Mouse (Mus musculus): ENCODE data around the gene Rab26. TPM values are rescaled to one million over a fixed set of nuclear protein-coding genes. Genes with fewer than 3 reads are reported as not detected.

Rab26 gene
- polyA plus RNA-seq, 1 experiment from 2014 or later: 0.64 TPM

DNA sequence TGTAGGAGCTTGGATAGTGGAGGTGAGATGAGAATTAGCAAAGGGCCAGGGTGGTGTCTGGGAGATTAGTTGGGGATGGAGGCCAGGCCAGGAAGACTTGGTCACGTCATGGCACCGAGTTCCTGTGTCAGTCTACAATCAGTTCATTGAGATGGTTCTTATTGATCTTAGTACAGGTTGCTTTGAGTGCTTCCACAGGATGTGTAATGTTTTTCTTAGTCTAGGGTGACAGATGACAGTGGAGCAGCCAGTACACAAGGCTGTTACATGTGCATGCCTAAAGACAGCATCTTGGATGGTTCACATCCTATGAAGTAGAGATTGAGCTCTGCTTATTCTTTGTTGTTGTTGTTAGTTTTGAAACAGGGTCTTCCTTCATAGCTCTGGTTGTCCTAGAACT is 27.6 kb upstream of the Rab26 start:
- H3K27me3 ChIP-seq: no peaks in the 10 kb centered on the region
- no peak overlapping the region for H3K9ac ChIP-seq
- ATAC-seq (ENCODE audit: insufficient read depth): no peak
- H3K4me2 ChIP-seq: no peak overlapping the region
- H3K9me3 ChIP-seq (replicated peaks): no peaks in the 10 kb centered on the region
- no peak overlapping the region for H3K4me3 ChIP-seq (replicated peaks)
- H3K4me1 ChIP-seq (replicated peaks): peaks cover 25% of the 10 kb centered on the region
- H3K27ac ChIP-seq (replicated peaks): no peak overlapping the region
- H3K36me3 ChIP-seq (replicated peaks): no peaks in the 10 kb centered on the region
- WGBS (ENCODE audit: insufficient replicate concordance): 62% methylated on average over 2 of the region's 2 CpGs

DNA sequence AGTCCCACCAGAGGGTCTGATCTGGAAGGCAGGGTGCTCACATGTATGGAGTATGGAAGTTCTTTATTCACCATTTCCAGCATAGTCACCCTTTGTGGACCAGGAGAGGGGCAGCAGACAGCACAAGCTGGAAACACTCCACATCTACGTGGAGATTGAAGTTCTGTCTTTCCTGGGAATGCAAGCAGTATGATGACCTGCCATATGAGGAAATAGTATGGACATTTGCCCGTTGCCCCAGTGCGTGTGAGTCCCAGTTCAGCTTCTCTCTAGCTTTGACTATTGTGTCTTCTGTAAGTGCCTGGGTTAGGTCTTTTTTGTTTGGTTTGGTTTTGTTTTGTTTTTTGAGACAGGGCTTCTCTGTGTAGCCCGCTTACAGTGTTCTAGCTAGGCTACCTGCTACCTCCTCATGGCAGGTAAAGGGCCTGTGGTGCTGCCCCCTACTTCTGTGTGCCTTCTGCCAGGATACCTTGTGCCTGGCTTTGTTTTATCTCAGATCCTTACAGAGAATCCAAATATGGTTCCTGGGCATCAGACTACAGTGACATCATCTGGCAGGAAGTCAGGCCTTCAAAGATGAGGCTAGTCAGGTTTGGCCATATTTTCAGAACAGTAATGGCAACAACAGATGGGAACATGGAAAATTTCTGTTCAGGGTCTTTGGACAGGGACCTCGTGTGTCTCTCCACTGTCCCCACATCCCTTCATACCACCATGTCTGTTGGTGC is 26.5 kb upstream of the Rab26 start:
- Histone ChIP-seq H3K4me1 (replicated peaks) (peaks cover 22% of the 10 kb centered on the region; the same call in 1 of the 2 replicates), H3K27ac (replicated peaks) (no peak overlapping the region), H3K27me3 (no peaks in the 10 kb centered on the region), H3K9ac (no peak overlapping the region), H3K4me3 (replicated peaks) (no peak overlapping the region), H3K9me3 (replicated peaks) (no peaks in the 10 kb centered on the region), H3K4me2 (no peak overlapping the region), H3K36me3 (replicated peaks) (no peaks in the 10 kb centered on the region)
- no peak for ATAC-seq (ENCODE audit: insufficient read depth)
- 64% methylated on average over 5 of the region's 5 CpGs for WGBS (ENCODE audit: insufficient replicate concordance)

DNA sequence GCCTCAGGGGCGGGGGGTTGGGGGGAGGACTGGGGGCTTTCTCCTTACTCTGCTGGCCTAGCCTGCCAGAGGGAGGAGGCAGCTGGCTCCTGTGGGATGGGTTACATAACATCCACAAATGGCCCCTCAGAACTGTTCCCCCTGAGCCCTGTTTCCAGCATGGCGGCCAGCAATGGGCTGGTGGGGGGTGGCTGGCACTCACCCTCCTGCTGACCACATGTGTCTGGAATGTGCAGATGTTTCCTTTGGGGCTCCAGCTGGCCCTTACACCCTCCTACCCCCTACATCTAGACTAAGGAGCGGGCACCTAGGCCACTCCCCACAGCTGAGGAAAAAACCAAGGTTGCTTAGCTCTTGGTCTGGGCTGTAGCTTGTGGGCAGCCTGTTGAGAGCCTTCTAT is 25.1 kb upstream of the Rab26 start:
- peak overlapping the region; percentile 35 for H3K27ac ChIP-seq (replicated peaks)
- no peaks in the 10 kb centered on the region for H3K9me3 ChIP-seq (replicated peaks)
- no peak overlapping the region for H3K4me2 ChIP-seq
- no peak overlapping the region for H3K9ac ChIP-seq
- no peaks in the 10 kb centered on the region for H3K36me3 ChIP-seq (replicated peaks)
- ATAC-seq (ENCODE audit: insufficient read depth): no peak
- no peaks in the 10 kb centered on the region for H3K27me3 ChIP-seq
- 59% methylated on average over 3 of the region's 3 CpGs for WGBS (ENCODE audit: insufficient replicate concordance)
- peaks cover 18% of the 10 kb centered on the region; the same call in 1 of the 2 replicates for H3K4me1 ChIP-seq (replicated peaks)
- H3K4me3 ChIP-seq (replicated peaks): no peak overlapping the region

DNA sequence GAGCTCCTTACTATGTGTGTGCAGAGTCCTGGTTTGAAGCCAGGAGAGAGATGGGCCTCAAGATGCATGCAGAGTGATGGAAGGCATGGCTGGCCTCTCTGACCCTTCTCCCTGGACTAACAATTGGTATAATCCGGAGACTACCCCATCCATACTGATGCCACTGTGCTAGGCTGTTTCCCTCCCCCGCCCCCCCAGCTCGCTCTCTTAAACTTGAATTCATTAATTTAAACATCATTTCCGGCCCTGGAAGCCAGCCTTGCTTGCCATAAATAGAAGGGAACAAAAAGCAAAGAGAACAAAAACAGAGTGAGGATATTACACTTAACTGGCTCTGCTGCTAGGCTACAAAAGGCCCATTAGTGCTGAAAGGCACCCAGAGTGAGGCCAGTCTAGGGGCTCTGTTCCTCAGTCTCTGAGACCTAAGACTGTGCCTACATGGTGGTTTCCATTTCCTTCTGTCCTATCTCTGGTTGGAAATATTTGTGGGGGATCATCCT is 24.6 kb upstream of the Rab26 start:
- Histone ChIP-seq H3K4me2 (no peak overlapping the region), H3K36me3 (replicated peaks) (no peaks in the 10 kb centered on the region), H3K27me3 (no peaks in the 10 kb centered on the region), H3K27ac (replicated peaks) (peak overlapping the region; percentile 35; the same call in 1 of the 2 replicates), H3K9me3 (replicated peaks) (no peaks in the 10 kb centered on the region), H3K4me1 (replicated peaks) (peaks cover 18% of the 10 kb centered on the region; the same call in 1 of the 2 replicates), H3K9ac (no peak overlapping the region), H3K4me3 (replicated peaks) (no peak overlapping the region)
- ATAC-seq (ENCODE audit: insufficient read depth): no peak
- 61% methylated on average over 4 of the region's 4 CpGs for WGBS (ENCODE audit: insufficient replicate concordance)

DNA sequence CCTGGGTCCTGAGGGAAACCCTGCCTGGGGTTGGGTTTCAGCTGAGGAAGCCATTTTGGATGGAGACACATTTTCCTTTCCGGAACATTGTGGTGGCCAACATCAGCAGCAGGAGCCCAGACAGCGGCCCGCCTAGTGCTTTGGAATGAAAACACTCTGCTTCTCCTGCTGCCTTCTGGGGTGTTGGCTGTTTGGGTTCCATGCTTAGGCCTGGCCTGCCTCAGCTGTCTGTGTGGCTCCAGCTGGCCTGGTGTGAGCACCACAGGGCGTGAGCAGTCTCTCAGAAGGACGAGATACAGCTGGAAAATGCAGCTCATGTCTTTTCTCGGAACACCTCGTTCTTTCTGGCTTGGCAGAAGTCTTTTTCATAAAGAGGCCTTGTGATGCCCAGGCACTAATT is 23.1 kb upstream of the Rab26 start:
- ATAC-seq (ENCODE audit: insufficient read depth): no peak
- Histone ChIP-seq H3K4me1 (replicated peaks) (peaks cover 18% of the 10 kb centered on the region; the same call in 1 of the 2 replicates), H3K9me3 (replicated peaks) (no peaks in the 10 kb centered on the region), H3K9ac (no peak overlapping the region), H3K4me3 (replicated peaks) (no peak overlapping the region), H3K27me3 (no peaks in the 10 kb centered on the region), H3K27ac (replicated peaks) (no peak overlapping the region), H3K36me3 (replicated peaks) (no peaks in the 10 kb centered on the region), H3K4me2 (no peak overlapping the region)
- 84% methylated on average over 7 of the region's 7 CpGs for WGBS (ENCODE audit: insufficient replicate concordance)

DNA sequence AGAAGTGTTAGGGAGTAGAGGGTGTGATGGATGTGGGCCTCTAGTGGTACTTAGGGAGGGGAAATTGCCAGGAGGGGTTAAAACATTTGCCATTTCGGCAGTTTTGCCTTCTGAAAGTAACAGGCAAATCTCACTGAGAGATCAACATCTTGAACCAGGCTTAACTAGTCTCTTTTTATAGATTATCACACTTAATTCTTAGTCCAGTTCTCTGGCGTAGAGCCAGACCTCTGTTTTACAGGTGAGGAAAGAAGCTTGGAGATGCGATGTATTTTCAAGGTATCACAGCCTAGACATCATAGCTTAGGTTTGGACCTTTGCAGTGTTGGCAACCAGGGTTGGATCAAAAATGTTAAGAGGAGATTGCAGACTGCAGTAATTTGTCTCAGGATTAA is 17.0 kb upstream of the Rab26 start:
- Histone ChIP-seq H3K4me1 (replicated peaks) (peaks cover 45% of the 10 kb centered on the region), H3K9ac (peak overlapping the region; percentile 85), H3K4me2 (peak overlapping the region; percentile 100), H3K9me3 (replicated peaks) (no peaks in the 10 kb centered on the region), H3K4me3 (replicated peaks) (peak overlapping the region; percentile 81), H3K27ac (replicated peaks) (peak overlapping the region; percentile 91; the same call in 1 of the 2 replicates), H3K27me3 (no peaks in the 10 kb centered on the region), H3K36me3 (replicated peaks) (no peaks in the 10 kb centered on the region)
- no peak for ATAC-seq (ENCODE audit: insufficient read depth)
- 62% methylated on average over 3 of the region's 3 CpGs for WGBS (ENCODE audit: insufficient replicate concordance)

DNA sequence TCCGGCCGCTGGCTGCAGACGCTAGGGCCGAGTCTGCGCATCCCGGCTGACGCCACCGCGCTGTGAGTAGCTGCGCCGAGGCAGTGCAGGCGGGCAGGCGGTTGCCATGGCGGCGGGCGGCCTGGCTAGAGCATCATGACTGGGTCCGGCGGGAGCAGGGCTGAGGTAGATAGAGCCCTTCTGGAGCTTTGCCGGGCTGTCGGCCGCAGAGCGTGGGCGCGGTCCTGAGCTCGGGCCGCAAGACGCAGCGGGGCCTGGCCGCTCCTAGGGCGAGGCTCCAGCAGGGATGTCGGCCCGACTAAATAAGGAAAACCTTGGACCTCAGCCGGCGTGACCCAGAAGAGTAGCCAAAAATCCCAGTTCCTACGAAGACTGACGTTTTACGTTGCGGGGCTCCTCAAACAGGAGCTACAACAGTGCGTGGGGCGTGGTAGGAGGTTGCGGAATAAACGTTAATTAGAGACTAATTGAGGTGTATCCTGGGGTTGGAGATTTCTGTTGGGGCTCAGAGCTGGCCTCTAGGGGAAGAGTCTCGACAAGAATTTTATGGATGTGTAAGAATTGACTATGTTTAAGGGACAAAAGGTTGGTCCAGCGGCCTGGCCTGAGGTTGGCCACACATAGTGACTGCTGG is 16.5 kb upstream of the Rab26 start:
- peak overlapping the region; percentile 91 for H3K27ac ChIP-seq (replicated peaks)
- H3K9ac ChIP-seq: peak overlapping the region; percentile 85
- peak; percentile 63 for ATAC-seq (ENCODE audit: insufficient read depth)
- WGBS (ENCODE audit: insufficient replicate concordance): 2% methylated on average over 44 of the region's 44 CpGs
- peak overlapping the region; percentile 100 for H3K4me2 ChIP-seq
- H3K36me3 ChIP-seq (replicated peaks): no peaks in the 10 kb centered on the region
- no peaks in the 10 kb centered on the region for H3K27me3 ChIP-seq
- H3K4me3 ChIP-seq (replicated peaks): peak overlapping the region; percentile 81
- no peaks in the 10 kb centered on the region for H3K9me3 ChIP-seq (replicated peaks)
- H3K4me1 ChIP-seq (replicated peaks): peaks cover 43% of the 10 kb centered on the region

DNA sequence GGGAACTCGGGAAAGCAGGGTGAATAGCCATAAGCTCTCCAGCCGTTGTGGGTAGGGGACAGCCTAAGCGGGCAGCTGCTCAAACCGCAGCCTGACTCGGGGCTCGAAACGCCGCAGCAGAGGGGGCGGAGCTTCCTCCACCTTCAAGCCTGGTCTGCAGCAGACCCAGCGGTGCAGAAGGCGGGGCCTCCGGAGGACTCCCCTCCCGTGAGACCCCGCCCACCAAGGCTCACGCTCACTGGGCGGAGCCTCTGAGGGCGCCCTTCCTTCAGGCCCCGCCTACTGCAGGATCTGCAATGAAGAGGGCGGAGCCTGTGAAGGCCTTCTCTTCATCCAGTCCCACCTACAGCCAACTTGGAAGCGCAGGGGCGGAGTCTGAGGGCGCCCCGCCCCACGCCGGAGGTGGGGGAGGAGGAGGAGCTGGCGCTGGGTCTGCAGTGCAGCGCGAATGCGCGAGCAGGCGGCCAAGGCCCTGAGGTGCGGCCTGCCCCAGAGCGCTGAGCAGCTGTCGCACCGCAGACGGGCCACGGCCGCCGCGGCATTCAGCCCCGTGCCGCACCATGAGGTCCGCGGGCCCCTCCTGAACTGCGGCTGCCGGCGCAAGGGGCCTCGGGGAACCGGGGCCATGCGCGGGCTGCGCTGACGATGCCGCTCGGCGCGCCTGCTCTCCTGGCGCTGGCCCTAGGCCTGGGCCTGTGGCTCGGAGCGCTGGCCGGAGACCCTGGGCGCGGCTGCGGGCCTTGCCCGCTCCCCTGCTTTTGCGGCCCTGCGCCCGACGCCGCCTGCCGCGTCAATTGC is 15.8 kb upstream of the Rab26 start, which contains the start of gene Pkd1:
Gene Pkd1, plus strand, starts transcription at position 217 of the 798 bp plus-strand sequence.
- ATAC-seq (ENCODE audit: insufficient read depth): peak; percentile 90
- H3K9me3 ChIP-seq (replicated peaks): no peaks in the 10 kb centered on the region
- H3K9ac ChIP-seq: peak within 1 kb of the TSS; percentile 85
- H3K4me2 ChIP-seq: peak within 1 kb of the TSS; percentile 100
- H3K27me3 ChIP-seq: peaks cover 2% of the 10 kb centered on the region; the same call in 1 of the 2 replicates
- WGBS (ENCODE audit: insufficient replicate concordance): under 1% methylated on average over 72 of the region's 72 CpGs
- peak within 1 kb of the TSS; percentile 91 for H3K27ac ChIP-seq (replicated peaks)
- peaks cover 43% of the 10 kb centered on the region for H3K4me1 ChIP-seq (replicated peaks)
- peak within 1 kb of the TSS; percentile 81 for H3K4me3 ChIP-seq (replicated peaks)
- H3K36me3 ChIP-seq (replicated peaks): no peaks in the 10 kb centered on the region

DNA sequence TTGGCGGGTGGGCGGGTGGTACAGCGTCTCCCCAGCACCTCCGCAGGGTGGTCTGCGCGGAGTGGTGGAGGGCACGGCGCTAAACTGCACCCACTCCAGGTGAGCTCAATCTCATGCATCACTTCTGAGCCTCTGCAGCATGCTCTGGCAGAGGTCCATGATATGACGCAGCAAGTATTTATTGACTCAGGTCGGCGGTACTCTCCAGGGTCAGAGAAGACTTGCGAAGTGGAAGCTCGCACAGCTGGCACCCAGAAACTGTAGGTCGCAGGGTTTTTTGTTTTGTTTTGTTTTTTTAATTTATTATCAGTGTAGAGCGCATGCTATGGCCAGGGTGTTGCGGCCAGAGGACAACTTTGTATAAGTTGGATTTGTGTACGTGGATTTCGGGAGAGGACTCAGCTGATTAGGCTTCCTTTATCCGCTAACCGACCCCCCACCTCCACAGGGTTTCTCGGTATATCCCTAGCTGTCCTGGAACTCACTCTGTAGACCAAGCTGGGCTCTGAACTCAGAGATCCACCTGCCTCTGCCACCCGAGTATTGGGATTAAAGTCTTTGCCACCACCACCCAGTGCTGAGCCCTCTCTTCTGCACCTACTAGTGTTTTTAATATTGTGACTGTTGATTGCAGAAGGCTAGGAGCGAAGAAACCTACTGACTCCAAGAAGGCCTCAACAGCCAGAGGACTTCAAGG is 15.1 kb upstream of the Rab26 start:
- peak; percentile 42 for ATAC-seq (ENCODE audit: insufficient read depth)
- Histone ChIP-seq H3K27ac (replicated peaks) (peak overlapping the region; percentile 87), H3K27me3 (peaks cover 8% of the 10 kb centered on the region; the same call in 1 of the 2 replicates), H3K9me3 (replicated peaks) (no peaks in the 10 kb centered on the region), H3K4me1 (replicated peaks) (peaks cover 43% of the 10 kb centered on the region), H3K4me2 (peak overlapping the region; percentile 100), H3K9ac (peak overlapping the region; percentile 65), H3K4me3 (replicated peaks) (peak overlapping the region; percentile 81), H3K36me3 (replicated peaks) (no peaks in the 10 kb centered on the region)
- under 1% methylated on average over 23 of the region's 23 CpGs for WGBS (ENCODE audit: insufficient replicate concordance)

DNA sequence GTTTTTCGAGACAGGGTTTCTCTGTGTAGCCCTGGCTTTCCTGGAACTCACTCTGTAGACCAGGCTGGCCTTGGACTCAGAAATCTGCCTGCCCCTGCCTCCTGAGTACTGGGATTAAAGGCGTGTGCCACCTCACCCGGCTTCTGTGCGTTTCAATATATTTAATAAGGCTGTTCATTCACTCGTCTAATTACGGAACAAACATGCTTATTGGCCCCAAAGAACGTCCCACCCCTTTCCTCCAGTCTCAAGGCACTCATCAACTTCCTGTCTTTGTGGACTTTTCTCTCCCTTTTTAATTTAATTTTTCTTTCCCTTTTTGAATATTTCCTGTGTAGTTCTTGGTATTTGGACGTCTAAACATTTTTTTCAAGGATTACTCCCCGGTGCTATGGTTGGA is 14.4 kb upstream of the Rab26 start:
- Histone ChIP-seq H3K36me3 (replicated peaks) (no peaks in the 10 kb centered on the region), H3K9me3 (replicated peaks) (no peaks in the 10 kb centered on the region), H3K4me2 (peak overlapping the region; percentile 100), H3K4me3 (replicated peaks) (peak overlapping the region; percentile 81), H3K9ac (peak overlapping the region; percentile 65; the same call in 1 of the 2 replicates), H3K27ac (replicated peaks) (peak overlapping the region; percentile 87; the same call in 1 of the 2 replicates), H3K27me3 (peaks cover 8% of the 10 kb centered on the region; the same call in 1 of the 2 replicates), H3K4me1 (replicated peaks) (peaks cover 43% of the 10 kb centered on the region)
- WGBS (ENCODE audit: insufficient replicate concordance): 12% methylated on average over 9 of the region's 9 CpGs
- ATAC-seq (ENCODE audit: insufficient read depth): no peak
